Mouse (Mus musculus) forebrain, embryonic 11.5 days (tissue): Measurements from ENCODE around the gene Il17rd. TPM values are rescaled to one million over a fixed set of nuclear protein-coding genes. Genes with fewer than 3 reads are reported as not detected.

ENCODE experiments used
- ATAC-seq: fragments of 200-750 bp; cut with Nextera tagmentation; replicated peaks from 2 replicates; pipeline ENCODE4 v1.8.0; 2017; ENCODE audit warnings: moderate TSS enrichment; ENCODE audit not compliant: low FRiP score
- DNase-seq: peaks from one replicate; pipeline ENCODE4 v3.0.0-alpha.2; 2017; ENCODE audit warnings: low spot score
- H3K27ac ChIP-seq: fragments of 300-500 bp; sonication (generic); 2 replicates; pipeline ENCODE4 v1.5.1; 2014; ENCODE audit warnings: low read depth, low read length
- H3K27me3 ChIP-seq: fragments of 300-500 bp; sonication (generic); 2 replicates; pipeline ENCODE4 v1.6.1; 2014; ENCODE audit warnings: mild to moderate bottlenecking, low read length, mixed read lengths; ENCODE audit not compliant: control insufficient read depth, insufficient read depth
- H3K36me3 ChIP-seq: fragments of 300-500 bp; sonication (generic); 2 replicates; pipeline ENCODE4 v1.6.1; 2014; ENCODE audit warnings: mild to moderate bottlenecking, low read length, moderate library complexity, mixed read lengths; ENCODE audit not compliant: control insufficient read depth, insufficient read depth
- H3K4me1 ChIP-seq: fragments of 300-500 bp; sonication (generic); replicated peaks from 2 replicates; pipeline ENCODE4 v1.6.1; 2014; ENCODE audit warnings: low read length, mixed read lengths; ENCODE audit not compliant: control insufficient read depth, insufficient read depth
- H3K4me2 ChIP-seq: fragments of 300-500 bp; sonication (generic); 2 replicates; pipeline ENCODE4 v1.6.1; 2014; ENCODE audit warnings: low read depth, mild to moderate bottlenecking, low read length, moderate library complexity, mixed read lengths; ENCODE audit not compliant: severe bottlenecking
- H3K4me3 ChIP-seq: fragments of 300-500 bp; sonication (generic); 2 replicates; pipeline ENCODE4 v1.5.1; 2014; ENCODE audit warnings: low read depth, low read length
- H3K9ac ChIP-seq: fragments of 300-500 bp; sonication (generic); 2 replicates; pipeline ENCODE4 v1.6.1; 2014; ENCODE audit warnings: low read length
- H3K9me3 ChIP-seq: fragments of 300-500 bp; sonication (generic); 2 replicates; pipeline ENCODE4 v1.6.1; 2016; ENCODE audit warnings: low read length, mixed read lengths; ENCODE audit not compliant: control insufficient read depth
- WGBS: fragments of 180-500 bp; shearing (Covaris S2); extraction: QIAGEN DNeasy Blood & Tissue Kit; methylation state at CpG from one replicate; pipeline ENCODE4 v1.1.7; 2014; 5-methylcytosine and 5-hydroxymethylcytosine counted together
- polyA plus RNA-seq: library from polyadenylated mRNA; unstranded; fragments of >200 nt; fragmentation: Nextera tagmentation; extraction: Ambion mirVana; gene quantifications from 2 replicates; pipeline ENCODE4 v1.2.1, GENCODE M21; 2014

Il17rd gene
- polyA plus RNA-seq, 1 experiment from 2014 or later = 7.8 TPM

- WGBS = 88% methylated on average over 3 of the region's 3 CpGs
- ATAC-seq (no peak), DNase-seq (no peak)
- H3K27ac ChIP-seq = no peak overlapping the region
- no peak overlapping the region for H3K9ac ChIP-seq
- H3K36me3 ChIP-seq = no peaks in the 10 kb centered on the region
- no peaks in the 10 kb centered on the region for H3K4me1 ChIP-seq
- H3K27me3 ChIP-seq = no peaks in the 10 kb centered on the region
- no peak overlapping the region for H3K4me3 ChIP-seq
- H3K9me3 ChIP-seq = no peaks in the 10 kb centered on the region; the same call in 1 of the 2 replicates
- H3K4me2 ChIP-seq = no peak overlapping the region
Measured at GRCm38 (mm10) chr14:27130031-27130430, 91.3 kb downstream of the Il17rd start.

GRCm38 (mm10) chr14:27130676-27131075 lies 91.9 kb downstream of the Il17rd start:
- WGBS = 91% methylated on average over 1 of the region's 1 CpGs
- no peak overlapping the region for H3K9ac ChIP-seq
- DNase-seq (no peak), ATAC-seq (no peak)
- no peaks in the 10 kb centered on the region for H3K9me3 ChIP-seq
- H3K27ac ChIP-seq = no peak overlapping the region
- no peak overlapping the region for H3K4me3 ChIP-seq
- H3K4me2 ChIP-seq = no peak overlapping the region
- no peaks in the 10 kb centered on the region for H3K4me1 ChIP-seq
- H3K36me3 ChIP-seq = no peaks in the 10 kb centered on the region
- H3K27me3 ChIP-seq = no peaks in the 10 kb centered on the region

GRCm38 (mm10) chr14:27131521-27131920 lies 92.8 kb downstream of the Il17rd start:
- no peak for ATAC-seq
- 86% methylated on average over 1 of the region's 1 CpGs for WGBS
- Histone ChIP-seq H3K27ac (no peak overlapping the region), H3K27me3 (no peaks in the 10 kb centered on the region), H3K9ac (no peak overlapping the region), H3K4me1 (no peaks in the 10 kb centered on the region), H3K4me3 (no peak overlapping the region), H3K4me2 (no peak overlapping the region), H3K9me3 (no peaks in the 10 kb centered on the region), H3K36me3 (no peaks in the 10 kb centered on the region)
- DNase-seq = no peak

GRCm38 (mm10) chr14:27138891-27139290 lies 100.2 kb downstream of the Il17rd start:
- Histone ChIP-seq H3K4me3 (no peak overlapping the region), H3K27me3 (no peaks in the 10 kb centered on the region), H3K4me1 (no peaks in the 10 kb centered on the region), H3K9me3 (no peaks in the 10 kb centered on the region), H3K4me2 (no peak overlapping the region), H3K36me3 (no peaks in the 10 kb centered on the region), H3K9ac (no peak overlapping the region), H3K27ac (no peak overlapping the region)
- DNase-seq (no peak), ATAC-seq (no peak)
- 86% methylated on average over 9 of the region's 9 CpGs for WGBS

- H3K9me3 ChIP-seq = no peaks in the 10 kb centered on the region
Measured at GRCm38 (mm10) chr14:27139968-27140367, 101.2 kb downstream of the Il17rd start.

GRCm38 (mm10) chr14:27141486-27141885 lies 102.7 kb downstream of the Il17rd start:
- no peaks in the 10 kb centered on the region for H3K9me3 ChIP-seq
- ATAC-seq (no peak), DNase-seq (no peak)
- H3K4me3 ChIP-seq = no peak overlapping the region
- no peaks in the 10 kb centered on the region for H3K4me1 ChIP-seq
- no peak overlapping the region for H3K9ac ChIP-seq
- H3K4me2 ChIP-seq = no peak overlapping the region
- H3K27me3 ChIP-seq = no peaks in the 10 kb centered on the region
- no peaks in the 10 kb centered on the region for H3K36me3 ChIP-seq
- WGBS = 35% methylated on average over 3 of the region's 3 CpGs
- no peak overlapping the region for H3K27ac ChIP-seq

More at GRCm38 (mm10) chr14:27139968-27140367, 101.2 kb downstream of the Il17rd start:
- H3K36me3 ChIP-seq = no peaks in the 10 kb centered on the region
- H3K9ac ChIP-seq = no peak overlapping the region
- no peaks in the 10 kb centered on the region for H3K27me3 ChIP-seq
- no peak for DNase-seq
- WGBS = 86% methylated on average over 3 of the region's 3 CpGs
- no peak overlapping the region for H3K4me3 ChIP-seq
- no peak overlapping the region for H3K4me2 ChIP-seq
- no peaks in the 10 kb centered on the region for H3K4me1 ChIP-seq
- no peak overlapping the region for H3K27ac ChIP-seq
- no peak for ATAC-seq

- no peak for ATAC-seq
- WGBS = 94% methylated on average over 5 of the region's 5 CpGs
- no peaks in the 10 kb centered on the region for H3K36me3 ChIP-seq
Measured at GRCm38 (mm10) chr14:27142680-27143079, 103.9 kb downstream of the Il17rd start.

GRCm38 (mm10) chr14:27145171-27146045 lies 106.7 kb downstream of the Il17rd start:
- 65% methylated on average over 8 of the region's 8 CpGs for WGBS
- Histone ChIP-seq H3K9me3 (no peaks in the 10 kb centered on the region), H3K4me2 (no peak overlapping the region), H3K9ac (no peak overlapping the region), H3K4me3 (no peak overlapping the region), H3K4me1 (no peaks in the 10 kb centered on the region), H3K27ac (no peak overlapping the region), H3K36me3 (no peaks in the 10 kb centered on the region), H3K27me3 (no peaks in the 10 kb centered on the region)
- no peak for DNase-seq
- no peak for ATAC-seq

More at GRCm38 (mm10) chr14:27142680-27143079, 103.9 kb downstream of the Il17rd start:
- no peak overlapping the region for H3K9ac ChIP-seq
- no peak overlapping the region for H3K4me3 ChIP-seq
- no peak for DNase-seq
- no peaks in the 10 kb centered on the region for H3K4me1 ChIP-seq
- no peak overlapping the region for H3K27ac ChIP-seq
- no peaks in the 10 kb centered on the region for H3K9me3 ChIP-seq
- no peaks in the 10 kb centered on the region for H3K27me3 ChIP-seq
- H3K4me2 ChIP-seq = no peak overlapping the region

GRCm38 (mm10) chr14:27147726-27148125 lies 109.0 kb downstream of the Il17rd start:
- no peak overlapping the region for H3K4me3 ChIP-seq
- no peaks in the 10 kb centered on the region for H3K9me3 ChIP-seq
- ATAC-seq (no peak), DNase-seq (no peak)
- H3K27me3 ChIP-seq = no peaks in the 10 kb centered on the region
- no peak overlapping the region for H3K27ac ChIP-seq
- H3K4me2 ChIP-seq = no peak overlapping the region
- H3K9ac ChIP-seq = no peak overlapping the region
- no peaks in the 10 kb centered on the region for H3K4me1 ChIP-seq
- WGBS = 92% methylated on average over 7 of the region's 7 CpGs
- H3K36me3 ChIP-seq = no peaks in the 10 kb centered on the region
